Mouse (Mus musculus): Measurements from ENCODE around the gene Peak1.

DNA sequence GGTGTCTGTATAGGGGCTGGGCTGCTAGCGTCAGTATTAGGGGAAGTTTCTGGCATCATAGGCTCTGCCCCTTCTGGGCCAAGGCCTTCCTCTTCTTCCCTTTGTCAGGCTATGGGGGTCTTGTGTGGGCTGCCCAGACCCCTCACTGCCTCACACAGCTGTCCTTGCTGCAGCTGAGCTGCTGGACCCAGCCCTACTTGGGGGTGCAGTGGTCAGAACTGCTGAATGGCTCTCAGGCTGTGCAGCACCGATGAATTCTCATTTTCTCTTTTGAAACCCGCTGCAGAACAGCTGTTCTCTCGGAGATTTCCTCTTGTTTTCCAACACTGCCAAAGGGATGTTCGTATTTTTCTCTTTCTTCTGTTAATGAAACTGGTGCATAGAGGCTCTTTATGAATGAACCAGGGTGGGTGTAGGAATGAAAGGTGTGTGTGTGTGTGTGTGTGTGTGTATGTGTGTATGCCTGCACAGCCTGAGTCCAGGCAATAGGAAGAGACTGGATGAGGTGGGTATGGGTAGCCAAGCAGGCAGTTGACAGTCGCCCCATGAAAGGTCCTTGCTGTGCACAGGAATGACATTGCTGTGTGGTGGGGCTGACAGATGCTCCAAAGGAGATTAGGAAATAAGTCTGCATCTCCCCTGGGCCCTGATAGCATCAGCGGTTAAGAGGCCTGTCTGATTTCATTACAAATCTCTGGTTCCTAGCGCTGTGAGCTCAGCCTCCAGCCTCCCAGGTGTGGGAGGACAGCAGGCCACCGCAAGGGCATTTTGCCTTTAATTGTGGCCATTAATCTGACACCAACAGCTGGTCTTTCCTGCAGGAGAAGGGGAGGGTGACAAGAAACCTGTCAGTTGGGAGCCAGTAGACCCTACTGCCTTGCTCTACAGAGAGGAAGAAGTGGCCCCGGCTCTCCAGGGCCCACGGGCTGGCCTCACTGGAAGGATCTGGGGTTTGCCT lies 226.1 kb downstream of the Peak1 start:
- TF ChIP-seq CTCF (IDR thresholded peaks at IDR 0.05; ENCODE audit: extremely low read depth, insufficient read depth, insufficient read length, insufficient replicate concordance): no peak
- no peak for TF ChIP-seq POLR2A (IDR thresholded peaks at IDR 0.05; ENCODE audit: low read depth, low read length)
